Mouse (Mus musculus) lung, postnatal 14 days (tissue): ENCODE measurements around the gene Slc38a7.
A peak's percentile ranks its signal among the peaks of the same experiment; 100 is the strongest.
"Not testable (repeated sequence)": the region's sequence is repeated elsewhere in the genome, so short reads cannot be mapped to it uniquely, and the experiment has no call there.

Experiments used
- DNase-seq: peaks from one replicate; pipeline ENCODE4 v3.0.0; 2021

Gene Slc38a7

GRCm38 (mm10) chr8:95848734-95849464 lies 4.4 kb downstream of the Slc38a7 start:
- DNase-seq = no peak

- DNase-seq = no peak
Measured at GRCm38 (mm10) chr8:95848061-95848551, 5.2 kb downstream of the Slc38a7 start.

- DNase-seq = no peak
Measured at GRCm38 (mm10) chr8:95845026-95845425, 8.3 kb downstream of the Slc38a7 start.

- no peak for DNase-seq
Measured at GRCm38 (mm10) chr8:95843968-95844367, 9.4 kb downstream of the Slc38a7 start.

- DNase-seq = no peak
Measured at GRCm38 (mm10) chr8:95841436-95841835, 11.9 kb downstream of the Slc38a7 start.

GRCm38 (mm10) chr8:95839289-95839688 lies 14.1 kb downstream of the Slc38a7 start:
- no peak for DNase-seq

- DNase-seq = no peak
Measured at GRCm38 (mm10) chr8:95837266-95837665, 16.1 kb downstream of the Slc38a7 start.

- no peak for DNase-seq
Measured at GRCm38 (mm10) chr8:95835891-95836290, 17.4 kb downstream of the Slc38a7 start.

GRCm38 (mm10) chr8:95833435-95833984 lies 19.8 kb downstream of the Slc38a7 start:
- no peak for DNase-seq

- DNase-seq = peak; percentile 86
Measured at GRCm38 (mm10) chr8:95832603-95833434, 20.5 kb downstream of the Slc38a7 start.

- DNase-seq = no peak
Measured at GRCm38 (mm10) chr8:95830144-95830543, 23.2 kb downstream of the Slc38a7 start.

GRCm38 (mm10) chr8:95825162-95825561 lies 28.2 kb downstream of the Slc38a7 start, which contains the start of gene Sap18b:
Gene Sap18b, plus strand, starts transcription at chr8:95825346.
- DNase-seq = not testable (repeated sequence)

GRCm38 (mm10) chr8:95822699-95823098 lies 30.6 kb downstream of the Slc38a7 start:
- DNase-seq = no peak

- DNase-seq = no peak
Measured at GRCm38 (mm10) chr8:95822096-95822495, 31.2 kb downstream of the Slc38a7 start.

- DNase-seq = no peak
Measured at GRCm38 (mm10) chr8:95821266-95821665, 32.1 kb downstream of the Slc38a7 start.

- no peak for DNase-seq
Measured at GRCm38 (mm10) chr8:95818211-95818610, 35.1 kb downstream of the Slc38a7 start.

GRCm38 (mm10) chr8:95817597-95817996 lies 35.7 kb downstream of the Slc38a7 start:
- no peak for DNase-seq

GRCm38 (mm10) chr8:95816044-95816708 lies 37.2 kb downstream of the Slc38a7 start:
- no peak for DNase-seq

GRCm38 (mm10) chr8:95810184-95810591 lies 43.2 kb downstream of the Slc38a7 start:
- peak; percentile 27 for DNase-seq

GRCm38 (mm10) chr8:95809116-95809515 lies 44.2 kb downstream of the Slc38a7 start:
- DNase-seq = no peak

- DNase-seq = no peak
Measured at GRCm38 (mm10) chr8:95808631-95809030, 44.7 kb downstream of the Slc38a7 start.

GRCm38 (mm10) chr8:95807861-95808260 lies 45.5 kb downstream of the Slc38a7 start:
- DNase-seq = peak; percentile 90

- peak; percentile 94 for DNase-seq
Measured at GRCm38 (mm10) chr8:95807331-95807843, 46.0 kb downstream of the Slc38a7 start, which contains the start of gene Cnot1. Gene Cnot1, minus strand, starts transcription at chr8:95807464.
